Mouse (Mus musculus) neutrophil, adult 65 days (primary cell): ENCODE measurements around the gene Arhgap29. TPM values are rescaled to one million over a fixed set of nuclear protein-coding genes. Genes with fewer than 3 reads are reported as not detected.

Experiments used
- total RNA-seq: library from RNA; stranded (reverse); gene quantifications from 2 replicates; pipeline ENCODE4 v1.2.4, GENCODE M21; 2023

Gene Arhgap29
- 0.14 and 0.41 TPM in 2 replicates for total RNA-seq

GRCm38 (mm10) chr3:121952041-121952591, at the start of gene Arhgap29:
Gene Arhgap29, plus strand, starts transcription at chr3:121952541.

GRCm38 (mm10) chr3:122043799-122044547, 91.6 kb downstream of the Arhgap29 start, which contains the start of gene Abca4:
Gene Abca4, plus strand, starts transcription at chr3:122044443.

Other genes with a start within 250 kb of the Arhgap29 start
- gene F3, start 229.0 kb upstream of the Arhgap29 start, total RNA-seq = 4.0 and 6.4 TPM in 2 replicates
- 7.4 and 9.6 TPM in 2 replicates for gene Abcd3, start 137.2 kb upstream of the Arhgap29 start, total RNA-seq
- gene Abca4, start 91.9 kb downstream of the Arhgap29 start, total RNA-seq = 0.59 and 1.0 TPM in 2 replicates